Mouse (Mus musculus) layer of hippocampus, adult 9-10 months (tissue): ENCODE measurements at regions not wholly inside any gene's neighbourhood (a gene's known extent, or its start where the extent isn't known, plus 50 kb on each side); places are given as distances from the start of the nearest gene placed in this dataset.

Experiments
- DNase-seq: peaks from one replicate; pipeline ENCODE4 v3.0.0; 2022; ENCODE audit warnings: low spot score

DNA sequence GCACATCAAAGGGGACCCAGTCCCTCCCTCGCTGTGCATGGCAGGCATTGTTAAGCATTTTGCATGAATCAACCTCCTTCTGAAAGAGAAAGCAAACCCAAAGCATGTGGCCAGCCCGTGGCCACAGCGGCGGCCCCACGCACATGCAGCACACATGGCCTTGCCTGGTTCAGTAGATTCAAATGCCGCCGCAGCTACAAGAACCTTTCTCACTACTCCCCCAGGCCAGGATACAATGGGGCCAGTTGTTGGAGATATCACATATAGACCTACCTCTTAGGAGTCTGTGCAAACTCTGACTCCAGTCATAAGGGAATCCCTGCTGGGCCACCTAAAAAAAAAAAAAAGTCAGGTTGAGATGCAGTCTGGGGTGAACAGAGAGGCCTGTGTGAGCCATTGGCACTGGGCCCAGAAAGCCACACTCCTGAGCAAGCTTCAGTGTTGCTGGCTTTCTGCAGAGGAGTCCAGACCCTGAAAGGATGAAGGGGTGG, 329.4 kb upstream of the Jarid2 start:
- no peak for DNase-seq

- DNase-seq = no peak
Observed at GRCm38 (mm10) chr13:44404010-44404575, 325.2 kb upstream of the Jarid2 start.

DNA sequence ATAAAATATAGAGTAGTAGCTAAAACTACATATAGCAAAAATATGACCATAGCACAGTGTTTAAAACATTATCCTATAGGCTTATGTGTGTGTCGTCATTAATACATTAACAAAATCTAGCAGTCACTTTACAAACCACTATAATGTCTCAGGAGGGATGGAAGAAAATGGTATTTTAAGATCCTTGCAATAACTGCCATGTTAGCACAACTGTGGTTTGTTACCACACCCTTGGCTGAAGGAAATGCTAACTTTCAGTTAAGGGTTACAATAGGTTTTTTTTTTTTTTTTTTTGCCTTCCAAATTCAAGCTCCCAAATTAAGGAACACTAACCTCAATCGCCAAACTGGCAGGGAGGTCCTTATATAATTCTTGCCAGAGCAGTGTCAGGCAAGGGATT, 322.0 kb upstream of the Jarid2 start:
- no peak for DNase-seq

GRCm38 (mm10) chr13:44408619-44408959, 320.7 kb upstream of the Jarid2 start:
- no peak for DNase-seq

DNA sequence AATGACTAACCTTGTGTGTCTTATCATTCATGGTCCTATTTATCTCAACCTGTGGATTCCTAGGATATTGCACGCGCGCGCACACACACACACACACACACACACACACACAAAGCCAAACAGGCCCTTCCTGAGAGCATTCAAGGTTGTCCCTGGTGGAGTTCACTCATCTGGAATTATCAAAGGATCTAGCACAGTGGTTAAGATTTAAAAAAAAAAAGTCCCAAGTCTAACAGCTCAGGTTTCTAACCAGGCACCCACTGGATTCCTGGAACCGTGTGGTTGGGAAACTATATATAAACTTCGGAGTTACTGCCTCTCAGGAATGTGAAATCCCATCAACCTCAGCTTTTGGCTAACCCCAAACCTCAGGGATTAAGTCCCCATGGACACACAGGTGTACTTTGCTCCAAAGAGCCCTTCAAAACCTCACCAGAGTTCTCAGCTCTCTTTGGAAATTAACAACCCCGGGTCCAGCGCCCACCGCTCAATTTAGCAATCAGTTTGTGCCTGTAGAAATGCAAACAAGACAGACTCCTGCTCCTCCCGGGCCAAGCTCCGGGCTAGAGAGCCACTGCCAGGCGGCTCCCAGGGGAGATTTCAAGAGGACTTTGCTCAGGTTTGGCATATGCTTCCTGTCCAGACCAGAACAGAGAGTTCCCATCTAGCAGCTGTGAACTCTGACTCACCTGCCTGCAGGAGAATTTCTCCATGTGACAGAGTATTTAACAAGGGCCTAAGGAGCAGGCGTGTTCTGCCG, 320.1 kb upstream of the Jarid2 start:
- DNase-seq = no peak

GRCm38 (mm10) chr13:44409720-44410047, 319.6 kb upstream of the Jarid2 start:
- DNase-seq = no peak

DNA sequence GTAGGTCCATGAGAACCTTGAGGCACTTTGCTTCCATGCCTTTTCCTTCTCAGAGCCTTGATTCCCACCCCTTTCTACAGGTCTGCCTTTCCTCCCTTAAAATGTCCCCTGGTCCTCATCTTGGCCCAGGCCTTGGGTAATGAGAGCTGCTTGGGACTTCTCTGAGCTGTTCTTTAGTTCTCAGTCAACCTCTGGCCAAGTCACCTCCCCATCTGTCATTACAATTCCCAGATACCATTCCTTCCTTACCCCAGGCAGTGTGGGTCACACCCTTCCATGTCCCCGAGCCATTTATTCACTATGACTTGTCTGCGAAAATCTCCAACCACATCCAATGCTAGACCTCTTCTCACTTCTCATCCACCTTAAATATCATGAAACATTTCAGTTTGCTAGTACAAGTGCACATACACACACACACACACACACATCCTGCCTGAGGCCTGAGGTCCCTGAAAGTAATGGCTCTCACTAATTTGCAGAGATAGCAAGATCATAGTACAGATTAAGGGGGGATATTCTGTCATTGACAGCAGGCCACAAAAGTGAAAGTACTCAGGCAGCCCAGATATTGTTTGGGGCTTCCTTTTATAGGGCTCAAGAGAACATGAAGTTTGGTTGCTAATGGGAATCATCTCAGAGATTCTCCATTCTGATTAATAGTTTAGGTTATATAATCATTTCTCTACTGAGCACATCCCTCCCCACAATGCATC, 317.3 kb upstream of the Jarid2 start:
- DNase-seq = no peak

DNA sequence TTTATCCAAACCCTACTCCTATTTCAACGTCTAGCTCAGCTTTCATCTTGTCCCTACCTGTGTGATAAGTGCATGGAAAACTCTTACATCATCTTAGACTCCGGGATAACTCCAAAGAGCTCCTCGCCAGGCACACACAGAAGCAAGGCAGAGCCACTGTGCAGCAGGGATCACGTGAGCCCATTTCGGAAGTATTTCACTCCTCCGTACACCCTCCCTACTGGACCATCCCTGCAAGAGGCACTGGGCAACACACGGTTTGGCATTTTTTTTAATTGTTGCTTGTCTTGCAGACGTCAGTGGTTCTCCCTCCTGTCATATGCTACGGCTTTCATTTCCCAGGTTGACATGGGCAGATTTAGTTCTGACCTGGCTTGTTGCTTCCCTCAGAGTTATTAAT, 316.0 kb upstream of the Jarid2 start:
- no peak for DNase-seq

DNA sequence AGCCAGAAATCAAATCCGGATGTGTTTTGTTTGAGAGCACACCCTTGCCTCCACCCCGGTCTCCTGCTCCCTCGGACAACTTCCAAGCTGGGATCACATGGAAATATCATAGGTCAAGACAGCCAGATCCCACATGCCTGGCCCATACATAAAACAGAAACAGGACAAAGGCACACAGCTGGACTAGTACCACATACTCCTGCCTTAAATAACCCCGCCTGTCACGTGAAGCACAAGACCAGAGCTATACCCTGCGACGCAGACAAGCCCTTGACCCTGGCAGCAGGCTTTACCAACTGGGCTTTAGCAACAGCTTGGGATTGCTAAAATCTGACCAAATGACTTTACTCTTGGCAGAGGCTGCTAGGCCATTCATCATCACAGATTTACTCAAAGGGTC, 313.3 kb upstream of the Jarid2 start:
- DNase-seq = no peak

- no peak for DNase-seq
Observed at GRCm38 (mm10) chr13:44416986-44417385, 312.3 kb upstream of the Jarid2 start.

GRCm38 (mm10) chr13:44419056-44419455, 310.2 kb upstream of the Jarid2 start:
- DNase-seq = no peak

DNA sequence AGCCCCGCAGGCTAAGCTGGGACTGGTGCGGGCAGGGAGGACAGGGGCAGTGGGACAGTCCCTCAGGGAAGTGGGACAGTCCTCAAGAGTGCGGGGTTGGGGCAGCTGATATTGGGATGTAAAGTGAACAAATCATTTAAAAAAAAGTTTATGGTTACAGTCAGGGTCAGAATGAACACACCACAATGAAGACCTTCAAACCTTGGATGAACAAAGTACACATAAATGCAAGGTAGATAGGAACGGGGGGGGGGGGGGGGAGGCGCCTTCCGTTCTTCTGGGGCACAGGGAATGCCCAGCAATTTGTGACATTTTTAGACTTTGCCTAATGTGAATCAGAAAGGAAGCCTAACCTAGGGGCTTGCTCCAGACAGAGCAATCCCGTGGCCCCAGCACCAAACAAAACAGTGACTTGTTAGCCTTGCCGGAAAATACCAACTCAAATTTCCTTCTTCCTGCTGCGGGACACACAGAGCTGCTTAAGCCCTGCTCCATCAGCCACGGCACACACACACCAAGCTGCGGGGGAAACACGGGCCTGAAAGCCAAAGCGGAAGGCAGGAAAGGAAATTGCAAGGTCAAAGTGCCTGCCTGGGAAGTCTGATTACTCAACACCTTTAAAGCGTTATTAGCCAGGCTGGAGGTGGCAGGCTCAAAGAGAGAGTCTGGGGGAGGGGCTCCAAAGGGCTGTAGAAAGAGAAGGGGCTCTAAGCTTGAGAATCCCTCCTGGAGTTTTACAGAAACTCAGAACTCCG, 309.6 kb upstream of the Jarid2 start:
- DNase-seq = no peak

- no peak for DNase-seq
Observed at GRCm38 (mm10) chr13:44420227-44420592, 309.1 kb upstream of the Jarid2 start.

- DNase-seq = no peak
Observed at GRCm38 (mm10) chr13:44420941-44421340, 308.3 kb upstream of the Jarid2 start.

DNA sequence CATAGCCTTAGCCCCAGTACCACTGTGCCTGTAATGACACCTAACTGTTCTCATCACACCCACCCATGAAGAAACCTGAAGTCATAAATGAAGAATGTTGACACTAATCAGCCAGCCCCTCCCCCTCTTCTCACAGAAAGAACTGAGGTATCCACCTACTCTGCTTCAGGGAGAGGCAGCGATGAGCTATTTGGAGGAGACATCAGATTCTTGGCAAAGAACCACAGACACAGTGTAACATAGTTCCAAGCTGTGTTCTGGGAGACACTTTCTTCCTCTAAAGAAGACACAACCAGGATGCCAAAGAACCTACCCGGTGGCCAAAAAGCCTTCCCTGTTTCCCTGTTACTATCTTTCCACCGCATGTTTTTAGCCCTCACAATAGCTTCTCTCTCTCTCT, 307.8 kb upstream of the Jarid2 start:
- peak; percentile 18 for DNase-seq

- DNase-seq = no peak
Observed at GRCm38 (mm10) chr13:44421922-44422321, 307.4 kb upstream of the Jarid2 start.

DNA sequence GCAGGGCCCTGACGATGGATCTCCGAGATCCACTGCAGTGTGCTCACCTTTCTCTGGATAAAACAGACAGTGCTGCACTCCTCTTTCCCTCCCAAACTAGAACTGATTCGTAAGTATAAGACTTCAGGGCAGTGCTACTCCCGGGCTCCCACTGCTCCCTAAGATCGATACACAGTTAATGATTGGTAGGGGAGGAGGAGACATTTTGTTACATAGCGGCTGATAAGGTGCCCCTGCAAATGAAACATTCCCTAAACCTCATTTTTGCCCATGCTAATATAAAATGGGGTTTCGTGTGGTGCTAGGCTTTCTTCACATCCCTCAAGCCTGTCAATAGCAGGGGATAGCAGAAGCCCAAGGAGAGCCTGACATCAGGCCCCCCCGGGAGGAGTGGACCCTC, 298.8 kb upstream of the Jarid2 start:
- no peak for DNase-seq

DNA sequence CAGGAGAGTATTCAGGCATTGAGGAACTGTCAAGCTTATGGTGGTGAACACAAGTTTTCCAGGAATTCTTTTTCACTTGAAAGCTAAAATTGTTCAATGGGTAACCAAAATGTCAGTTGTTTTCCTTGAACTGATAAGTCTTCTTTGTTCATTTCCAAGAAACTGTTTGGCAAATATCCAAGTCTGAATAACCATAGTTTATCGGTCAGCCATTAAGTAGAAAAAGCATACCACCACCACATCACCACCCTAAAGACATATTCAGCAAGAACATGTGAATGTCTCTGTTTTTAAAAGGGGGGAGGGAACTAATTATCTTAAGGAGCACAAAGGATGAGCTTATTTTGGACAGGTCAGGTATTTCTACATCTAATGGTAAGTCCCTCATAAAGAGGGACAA, 291.6 kb upstream of the Jarid2 start:
- no peak for DNase-seq

DNA sequence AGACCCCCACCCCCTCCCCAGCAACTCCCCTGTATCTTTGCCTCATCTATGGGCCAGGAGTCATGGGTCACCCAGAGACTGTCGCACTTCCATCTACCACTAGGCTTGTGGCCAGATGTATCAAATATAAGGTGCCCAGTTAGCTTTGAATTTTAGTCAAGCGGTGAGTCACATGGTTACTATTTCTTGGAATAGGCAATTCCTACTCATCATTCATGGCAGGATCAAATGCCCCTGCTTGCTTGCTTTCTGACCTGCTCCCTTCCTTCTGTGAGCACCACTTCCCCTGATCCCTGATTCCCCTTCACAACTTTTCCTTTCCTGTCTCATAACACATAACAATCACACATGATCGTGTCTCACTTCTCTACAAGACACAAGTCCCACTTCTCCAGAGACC, 288.2 kb upstream of the Jarid2 start:
- no peak for DNase-seq

GRCm38 (mm10) chr13:44449216-44449830, 280.0 kb upstream of the Jarid2 start:
- DNase-seq = no peak

GRCm38 (mm10) chr13:44451224-44451623, 278.1 kb upstream of the Jarid2 start:
- no peak for DNase-seq

- no peak for DNase-seq
Observed at GRCm38 (mm10) chr13:44453131-44453530, 276.1 kb upstream of the Jarid2 start.
